Mouse (Mus musculus): Measurements from ENCODE around the gene Bcl2l15. TPM values are rescaled to one million over a fixed set of nuclear protein-coding genes. Genes with fewer than 3 reads are reported as not detected.

Bcl2l15 gene
- total RNA-seq, 2 experiments from 2014 or later = 0.44 TPM; not detected in 1

- no peak for DNase-seq
- intact Hi-C loops (cut with DNase I) = no loop called here
These were observed 30.4 kb downstream of the Bcl2l15 start for GRCm38 (mm10) chr3:103862721-103863220.

- DNase-seq = no peak
- intact Hi-C loops (cut with DNase I) = no loop called here
These were observed 31.8 kb downstream of the Bcl2l15 start for GRCm38 (mm10) chr3:103864200-103864599.

- no peak for DNase-seq
- intact Hi-C loops (cut with DNase I) = no loop called here
These were observed 35.1 kb downstream of the Bcl2l15 start for GRCm38 (mm10) chr3:103867424-103867971.

GRCm38 (mm10) chr3:103868008-103868407, 35.6 kb downstream of the Bcl2l15 start:
- DNase-seq = no peak
- intact Hi-C loops (cut with DNase I) = no loop called here

- no peak for DNase-seq
- intact Hi-C loops (cut with DNase I) = no loop called here
These were observed 40.3 kb downstream of the Bcl2l15 start for GRCm38 (mm10) chr3:103872663-103873098.

GRCm38 (mm10) chr3:103874329-103874728, 41.9 kb downstream of the Bcl2l15 start:
- intact Hi-C loops (cut with DNase I) = no loop called here
- no peak for DNase-seq

- no peak for DNase-seq
- intact Hi-C loops (cut with DNase I) = loop anchor here (10.0 kb wide), 1 partner anchor 501 kb away; no protein-coding TSS in a partner anchor
These were observed 53.5 kb downstream of the Bcl2l15 start for GRCm38 (mm10) chr3:103885946-103886345.

- intact Hi-C loops (cut with DNase I) = loop anchor here (10.0 kb wide), 1 partner anchor 503 kb away; no protein-coding TSS in a partner anchor
- no peak for DNase-seq
These were observed 55.2 kb downstream of the Bcl2l15 start for GRCm38 (mm10) chr3:103887581-103887980.

- no peak for DNase-seq
- intact Hi-C loops (cut with DNase I) = no loop called here
These were observed 61.0 kb downstream of the Bcl2l15 start for GRCm38 (mm10) chr3:103893374-103893773.

Other genes with a start within 250 kb of the Bcl2l15 start
- gene Atg4a-ps, start 186.5 kb upstream of the Bcl2l15 start, total RNA-seq (2021) = 1 to 10 TPM in 1 of 2 experiments, under 1 TPM in 1; 0.37 to 1.4 TPM
- gene Olfml3, start 94.6 kb upstream of the Bcl2l15 start, total RNA-seq (2021) = 1 to 10 TPM; 4.4 to 5.8 TPM
- not detected for gene Gm10964, start 93.2 kb upstream of the Bcl2l15 start, total RNA-seq (2021)
- gene Hipk1, start 41.0 kb upstream of the Bcl2l15 start, total RNA-seq (2021) = 10 to 100 TPM; 53.8 to 61.3 TPM
- 1 to 10 TPM; 2.5 to 5.1 TPM for gene Dclre1b, start 23.2 kb upstream of the Bcl2l15 start, total RNA-seq (2021)
- 10 to 100 TPM in 1 of 2 experiments, 1 to 10 TPM in 1; 7.4 to 10.8 TPM for gene Ap4b1, start 23.1 kb upstream of the Bcl2l15 start, total RNA-seq (2021)
- gene Gm43064, start 23.0 kb upstream of the Bcl2l15 start, total RNA-seq (2021) = under 1 TPM in 1 of 2 experiments, not detected in 1; 0.49 TPM
- under 1 TPM; 0.52 to 0.59 TPM for gene Ptpn22, start 27.2 kb downstream of the Bcl2l15 start, total RNA-seq (2021)
- gene Rsbn1, start 81.5 kb downstream of the Bcl2l15 start, total RNA-seq (2021) = 1 to 10 TPM; 5.2 to 6.2 TPM
- 1 to 10 TPM; 3.6 to 3.8 TPM for gene Phtf1, start 135.5 kb downstream of the Bcl2l15 start, total RNA-seq (2021)